Mouse (Mus musculus): ENCODE results near the gene AC124502.3. TPM values are rescaled to one million over a fixed set of nuclear protein-coding genes. Genes with fewer than 3 reads are reported as not detected.
A peak's percentile ranks its signal among the peaks of the same experiment; 100 is the strongest.
"Not testable (repeated sequence)": the region's sequence is repeated elsewhere in the genome, so short reads cannot be mapped to it uniquely, and the experiment has no call there.

The AC124502.3 gene
- polyA plus RNA-seq (2016; fragmentation: Nextera tagmentation; extraction: Ambion mirVana), result 3.1 and 4.2 TPM in 2 replicates

GRCm38 (mm10) chr19:5038709-5039156, at the start of gene AC124502.3, which contains the start of gene B4gat1:
AC124502.3 (plus strand) TSS chr19:5038891.
B4gat1 (plus strand) TSS chr19:5038826.
- peak; percentile 94 for DNase-seq (ENCODE audit: low spot score)
- Histone ChIP-seq H3K27me3 (replicated peaks; ENCODE audit: low read depth, poor library complexity, severe bottlenecking) (peaks cover 7% of the 10 kb centered on the region; the same call in 1 of the 2 replicates), H3K9me3 (no peaks in the 10 kb centered on the region), H3K4me3 (peak within 1 kb of the TSS; percentile 95), H3K4me1 (peaks cover 45% of the 10 kb centered on the region), H3K27ac (replicated peaks) (peak within 1 kb of the TSS; percentile 95), H3K36me3 (replicated peaks) (peaks cover 12% of the 10 kb centered on the region)
- under 1% methylated on average over 44 of the region's 44 CpGs for WGBS

GRCm38 (mm10) chr19:4989013-4989412, 49.7 kb upstream of the AC124502.3 start:
- 4% methylated on average over 13 of the region's 13 CpGs for WGBS
- H3K27ac ChIP-seq (replicated peaks), result no peak overlapping the region
- H3K4me1 ChIP-seq, result peaks cover 11% of the 10 kb centered on the region
- no peaks in the 10 kb centered on the region for H3K36me3 ChIP-seq (replicated peaks)
- DNase-seq (ENCODE audit: low spot score), result peak; percentile 95
- H3K27me3 ChIP-seq (replicated peaks; ENCODE audit: low read depth, poor library complexity, severe bottlenecking), result peaks cover 82% of the 10 kb centered on the region
- no peaks in the 10 kb centered on the region for H3K9me3 ChIP-seq
- H3K4me3 ChIP-seq, result peak overlapping the region; percentile 40; the same call in 1 of the 2 replicates

GRCm38 (mm10) chr19:4989434-4990255, 49.0 kb upstream of the AC124502.3 start:
- Histone ChIP-seq H3K27ac (replicated peaks) (no peak overlapping the region), H3K27me3 (replicated peaks; ENCODE audit: low read depth, poor library complexity, severe bottlenecking) (peaks cover 82% of the 10 kb centered on the region), H3K4me3 (peak overlapping the region; percentile 40), H3K4me1 (peaks cover 11% of the 10 kb centered on the region), H3K9me3 (no peaks in the 10 kb centered on the region), H3K36me3 (replicated peaks) (no peaks in the 10 kb centered on the region)
- no peak for DNase-seq (ENCODE audit: low spot score)
- 16% methylated on average over 47 of the region's 47 CpGs for WGBS

DNA sequence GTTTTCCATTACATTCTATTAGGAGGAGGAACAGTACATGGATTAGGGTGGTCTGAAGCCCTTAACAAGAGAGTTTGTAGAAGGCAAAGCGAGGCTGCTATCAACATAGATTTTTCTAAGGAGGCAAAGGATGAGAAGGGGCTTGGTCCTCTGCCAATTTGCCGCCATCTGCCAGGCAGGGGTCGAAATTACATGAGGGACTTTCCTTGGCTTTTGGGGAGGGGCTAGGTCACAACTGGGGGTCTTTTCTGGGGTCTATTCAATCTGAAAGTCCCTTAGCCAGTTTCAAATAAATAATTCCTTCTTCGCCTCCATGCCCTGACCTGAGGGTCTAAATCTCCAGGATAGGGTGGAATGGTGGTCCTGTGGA, 48.5 kb upstream of the AC124502.3 start, which contains the start of gene Npas4:
TSS of gene Npas4 (minus strand) at position 61 of the 370 bp plus-strand sequence.
- Histone ChIP-seq H3K27ac (replicated peaks) (no peak within 1 kb of the TSS), H3K9me3 (no peaks in the 10 kb centered on the region), H3K36me3 (replicated peaks) (no peaks in the 10 kb centered on the region), H3K27me3 (replicated peaks; ENCODE audit: low read depth, poor library complexity, severe bottlenecking) (peaks cover 80% of the 10 kb centered on the region), H3K4me1 (peaks cover 11% of the 10 kb centered on the region), H3K4me3 (peak within 1 kb of the TSS; percentile 40)
- DNase-seq (ENCODE audit: low spot score), result no peak
- 16% methylated on average over 4 of the region's 4 CpGs for WGBS

DNA sequence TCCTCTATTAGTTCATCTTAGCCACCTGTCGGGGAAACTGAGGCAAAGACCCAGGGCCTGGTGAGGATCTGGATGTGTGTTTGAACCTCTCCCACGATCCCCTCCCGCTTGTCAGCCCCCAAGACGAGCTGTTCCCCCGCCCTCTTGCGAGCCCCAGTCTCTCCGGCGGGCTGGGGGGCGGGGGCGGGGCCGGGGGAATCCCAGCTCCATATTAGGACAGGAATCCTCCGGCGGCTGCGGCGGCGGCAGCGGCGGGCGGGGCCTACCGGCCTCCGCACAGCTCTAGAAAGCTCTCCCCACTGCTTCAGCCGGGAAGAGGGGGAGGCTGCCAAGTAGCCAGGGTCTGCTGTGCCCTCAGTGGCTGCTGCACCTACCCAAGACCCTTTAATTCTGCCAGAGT, 48.0 kb upstream of the AC124502.3 start:
- Histone ChIP-seq H3K27me3 (replicated peaks; ENCODE audit: low read depth, poor library complexity, severe bottlenecking) (peaks cover 79% of the 10 kb centered on the region), H3K36me3 (replicated peaks) (no peaks in the 10 kb centered on the region), H3K9me3 (no peaks in the 10 kb centered on the region), H3K4me1 (peaks cover 11% of the 10 kb centered on the region), H3K4me3 (peak overlapping the region; percentile 23; the same call in 1 of the 2 replicates), H3K27ac (replicated peaks) (no peak overlapping the region)
- DNase-seq (ENCODE audit: low spot score), result peak; percentile 35
- WGBS, result 2% methylated on average over 22 of the region's 22 CpGs

GRCm38 (mm10) chr19:4992371-4992770, 46.3 kb upstream of the AC124502.3 start:
- no peak overlapping the region for H3K4me3 ChIP-seq
- peaks cover 11% of the 10 kb centered on the region for H3K4me1 ChIP-seq
- H3K9me3 ChIP-seq, result no peaks in the 10 kb centered on the region
- DNase-seq (ENCODE audit: low spot score), result peak; percentile 68
- H3K36me3 ChIP-seq (replicated peaks), result no peaks in the 10 kb centered on the region
- H3K27ac ChIP-seq (replicated peaks), result no peak overlapping the region
- peaks cover 73% of the 10 kb centered on the region for H3K27me3 ChIP-seq (replicated peaks; ENCODE audit: low read depth, poor library complexity, severe bottlenecking)
- 19% methylated on average over 8 of the region's 8 CpGs for WGBS

DNA sequence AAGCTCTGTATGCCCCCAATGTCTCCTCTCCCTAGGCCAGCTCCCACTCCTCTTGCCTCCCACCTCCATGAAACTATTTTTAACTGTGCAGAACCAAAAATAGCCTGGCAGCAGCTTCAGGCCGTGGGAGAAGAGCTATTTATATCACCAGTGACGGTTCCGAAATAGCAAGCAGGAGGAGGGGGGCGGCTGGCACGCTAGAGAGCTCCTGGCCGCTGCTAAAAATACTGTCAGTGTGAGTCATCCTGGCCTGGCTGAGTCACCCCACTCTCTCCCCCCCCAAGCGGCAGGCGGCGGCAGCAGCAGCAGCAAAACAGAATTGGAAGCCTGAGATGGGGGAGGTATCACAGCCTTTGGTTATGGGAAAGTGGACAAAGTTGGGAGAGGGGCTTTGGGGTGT, 45.8 kb upstream of the AC124502.3 start:
- H3K4me3 ChIP-seq, result no peak overlapping the region
- no peaks in the 10 kb centered on the region for H3K9me3 ChIP-seq
- H3K36me3 ChIP-seq (replicated peaks), result no peaks in the 10 kb centered on the region
- no peak for DNase-seq (ENCODE audit: low spot score)
- peaks cover 11% of the 10 kb centered on the region for H3K4me1 ChIP-seq
- H3K27me3 ChIP-seq (replicated peaks; ENCODE audit: low read depth, poor library complexity, severe bottlenecking), result peaks cover 74% of the 10 kb centered on the region
- WGBS, result 4% methylated on average over 9 of the region's 9 CpGs
- no peak overlapping the region for H3K27ac ChIP-seq (replicated peaks)

- Histone ChIP-seq H3K27me3 (replicated peaks; ENCODE audit: low read depth, poor library complexity, severe bottlenecking) (peaks cover 73% of the 10 kb centered on the region), H3K4me1 (peaks cover 11% of the 10 kb centered on the region), H3K27ac (replicated peaks) (no peak overlapping the region), H3K4me3 (no peak overlapping the region), H3K9me3 (no peaks in the 10 kb centered on the region), H3K36me3 (replicated peaks) (no peaks in the 10 kb centered on the region)
- DNase-seq (ENCODE audit: low spot score), result no peak
- WGBS, result 68% methylated on average over 5 of the region's 5 CpGs
These were observed 44.6 kb upstream of the AC124502.3 start for GRCm38 (mm10) chr19:4994043-4994442.

- Histone ChIP-seq H3K36me3 (replicated peaks) (no peaks in the 10 kb centered on the region), H3K27me3 (replicated peaks; ENCODE audit: low read depth, poor library complexity, severe bottlenecking) (peaks cover 42% of the 10 kb centered on the region; the same call in 1 of the 2 replicates), H3K9me3 (no peaks in the 10 kb centered on the region), H3K4me1 (peaks cover 10% of the 10 kb centered on the region), H3K4me3 (no peak overlapping the region), H3K27ac (replicated peaks) (no peak overlapping the region)
- WGBS, result 70% methylated on average over 6 of the region's 6 CpGs
- no peak for DNase-seq (ENCODE audit: low spot score)
These were observed 39.1 kb upstream of the AC124502.3 start for GRCm38 (mm10) chr19:4999445-5000140.

- Histone ChIP-seq H3K4me3 (peak overlapping the region; percentile 55), H3K36me3 (replicated peaks) (no peaks in the 10 kb centered on the region), H3K27me3 (replicated peaks; ENCODE audit: low read depth, poor library complexity, severe bottlenecking) (peaks cover 32% of the 10 kb centered on the region; the same call in 1 of the 2 replicates), H3K4me1 (peaks cover 10% of the 10 kb centered on the region), H3K9me3 (peaks cover 8% of the 10 kb centered on the region), H3K27ac (replicated peaks) (peak overlapping the region; percentile 55)
- 2% methylated on average over 39 of the region's 39 CpGs for WGBS
- peak; percentile 88 for DNase-seq (ENCODE audit: low spot score)
These were observed 36.9 kb upstream of the AC124502.3 start for GRCm38 (mm10) chr19:5001666-5002406.

GRCm38 (mm10) chr19:5003644-5004043, 35.0 kb upstream of the AC124502.3 start:
- Histone ChIP-seq H3K4me1 (peaks cover 10% of the 10 kb centered on the region), H3K9me3 (peaks cover 10% of the 10 kb centered on the region), H3K27me3 (replicated peaks; ENCODE audit: low read depth, poor library complexity, severe bottlenecking) (peaks cover 23% of the 10 kb centered on the region; the same call in 1 of the 2 replicates)
- not testable (repeated sequence) for H3K4me3 ChIP-seq; H3K36me3 ChIP-seq (replicated peaks); H3K27ac ChIP-seq (replicated peaks); DNase-seq (ENCODE audit: low spot score)
- WGBS, result 63% methylated on average over 2 of the region's 2 CpGs

DNA sequence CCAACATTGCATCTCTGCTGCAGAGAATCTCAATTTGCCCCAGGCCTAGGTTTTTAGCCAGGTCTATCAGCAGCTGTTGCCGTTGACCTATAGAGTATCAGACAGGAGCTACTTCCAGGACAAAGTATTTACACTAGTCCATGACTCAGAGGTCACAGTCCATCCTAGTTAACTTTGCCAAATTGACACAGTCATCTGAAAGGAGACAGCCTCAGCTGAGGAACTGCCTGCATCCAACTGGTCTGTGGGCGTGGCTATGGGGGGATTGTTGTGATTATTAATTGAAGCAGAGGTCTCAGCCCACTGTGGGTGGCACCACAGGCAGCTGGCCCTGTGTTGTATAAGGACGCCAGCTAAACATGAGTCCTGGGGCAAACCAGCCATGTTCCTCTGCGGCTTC, 33.8 kb upstream of the AC124502.3 start:
- Histone ChIP-seq H3K36me3 (replicated peaks) (no peaks in the 10 kb centered on the region), H3K4me1 (peaks cover 10% of the 10 kb centered on the region), H3K4me3 (no peak overlapping the region), H3K9me3 (peaks cover 10% of the 10 kb centered on the region), H3K27me3 (replicated peaks; ENCODE audit: low read depth, poor library complexity, severe bottlenecking) (peaks cover 15% of the 10 kb centered on the region; the same call in 1 of the 2 replicates), H3K27ac (replicated peaks) (no peak overlapping the region)
- WGBS, result 69% methylated on average over 4 of the region's 4 CpGs
- no peak for DNase-seq (ENCODE audit: low spot score)
